Mouse (Mus musculus) stomach, embryonic 16.5 days (tissue): ENCODE measurements around the gene Il5. TPM values are rescaled to one million over a fixed set of nuclear protein-coding genes. Genes with fewer than 3 reads are reported as not detected.

Experiments used
- ATAC-seq: fragments of 200-750 bp; cut with Nextera tagmentation; 2 replicates; pipeline ENCODE4 v1.8.0; 2017; ENCODE audit warnings: moderate number of reproducible peaks, moderate TSS enrichment; ENCODE audit not compliant: insufficient read depth, low FRiP score
- H3K27ac ChIP-seq: fragments of 300-500 bp; sonication (generic); 2 replicates; pipeline ENCODE4 v1.5.1; 2014; ENCODE audit warnings: low read length
- H3K27me3 ChIP-seq: fragments of 300-500 bp; sonication (generic); 2 replicates; pipeline ENCODE4 v1.6.1; 2014; ENCODE audit warnings: low read length, control low read depth, mixed read lengths; ENCODE audit not compliant: control insufficient read depth, insufficient read depth
- H3K36me3 ChIP-seq: fragments of 300-500 bp; sonication (generic); 2 replicates; pipeline ENCODE4 v1.6.1; 2014; ENCODE audit warnings: low read length; ENCODE audit not compliant: control insufficient read depth, insufficient read depth
- H3K4me1 ChIP-seq: fragments of 300-500 bp; sonication (generic); 2 replicates; pipeline ENCODE4 v1.6.1; 2014; ENCODE audit warnings: low read length, control low read depth, mixed read lengths; ENCODE audit not compliant: control insufficient read depth, insufficient read depth
- H3K4me2 ChIP-seq: fragments of 300-500 bp; sonication (generic); 2 replicates; pipeline ENCODE4 v1.6.1; 2014; ENCODE audit warnings: low read depth, low read length, mixed read lengths
- H3K4me3 ChIP-seq: fragments of 300-500 bp; sonication (generic); replicated peaks from 2 replicates; pipeline ENCODE4 v1.5.1; 2014; ENCODE audit warnings: mild to moderate bottlenecking, low read length
- H3K9ac ChIP-seq: fragments of 300-500 bp; sonication (generic); 2 replicates; pipeline ENCODE4 v1.6.1; 2014; ENCODE audit warnings: low read length
- H3K9me3 ChIP-seq: fragments of 300-500 bp; sonication (generic); replicated peaks from 2 replicates; pipeline ENCODE4 v1.6.1; 2016; ENCODE audit warnings: low read length, control low read depth; ENCODE audit not compliant: control insufficient read depth
- WGBS: fragments of 180-500 bp; shearing (Covaris S2); extraction: QIAGEN DNeasy Blood & Tissue Kit; methylation state at CpG from one replicate; pipeline ENCODE4 v1.1.7; 2014; 5-methylcytosine and 5-hydroxymethylcytosine counted together
- polyA plus RNA-seq: library from polyadenylated mRNA; unstranded; fragments of >200 nt; fragmentation: Nextera tagmentation; extraction: Ambion mirVana; gene quantifications from 2 replicates; pipeline ENCODE4 v1.2.1, GENCODE M21; 2015

The Il5 gene
- polyA plus RNA-seq, 1 experiment from 2014 or later = not detected

GRCm38 (mm10) chr11:53762827-53763495 is 42.4 kb downstream of the Il5 start:
- 2% methylated on average over 23 of the region's 23 CpGs for WGBS

DNA sequence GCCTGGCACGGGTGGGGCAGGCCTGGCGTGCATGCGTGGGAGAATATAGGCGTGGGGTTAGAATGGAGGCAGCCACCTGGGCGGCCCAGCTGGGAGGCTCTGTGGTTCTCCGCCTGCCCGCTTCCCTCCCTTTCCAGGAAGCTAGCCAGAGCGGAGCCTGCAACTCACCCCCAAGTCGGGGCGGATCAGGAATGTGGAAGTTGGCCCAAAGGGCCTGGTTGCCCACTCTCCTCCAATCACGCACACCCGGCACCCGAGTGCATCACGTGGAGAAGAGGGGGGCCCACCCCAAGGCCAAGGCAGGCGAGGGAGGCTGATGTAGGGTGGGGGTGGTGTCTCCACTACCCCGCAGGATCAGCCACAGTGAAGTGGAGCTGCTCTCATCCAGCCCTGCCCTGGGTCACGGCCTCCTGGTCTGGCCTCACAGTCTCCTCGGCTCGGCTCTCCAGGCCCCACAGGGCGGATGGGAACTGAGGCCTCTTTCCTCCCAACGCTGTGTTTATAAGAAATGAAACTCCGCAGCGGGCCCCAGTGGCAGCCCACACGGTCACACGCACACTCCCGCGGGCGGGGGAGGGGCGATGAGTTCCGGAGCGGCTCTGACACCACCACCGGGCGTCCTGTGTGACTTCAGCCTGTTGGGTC is 43.0 kb downstream of the Il5 start:
- Histone ChIP-seq H3K9me3 (no peaks in the 10 kb centered on the region), H3K4me1 (peaks cover 48% of the 10 kb centered on the region), H3K36me3 (no peaks in the 10 kb centered on the region), H3K4me3 (peak overlapping the region; percentile 32), H3K27ac (peak overlapping the region; percentile 93), H3K27me3 (no peaks in the 10 kb centered on the region), H3K4me2 (peak overlapping the region; percentile 69), H3K9ac (peak overlapping the region; percentile 62)
- ATAC-seq = peak; percentile 76
- 1% methylated on average over 32 of the region's 33 CpGs for WGBS

More at GRCm38 (mm10) chr11:53762827-53763495, 42.4 kb downstream of the Il5 start:
- Histone ChIP-seq H3K9me3 (no peaks in the 10 kb centered on the region), H3K9ac (peak overlapping the region; percentile 62), H3K4me1 (peaks cover 51% of the 10 kb centered on the region), H3K36me3 (no peaks in the 10 kb centered on the region), H3K27ac (peak overlapping the region; percentile 93), H3K27me3 (no peaks in the 10 kb centered on the region), H3K4me2 (peak overlapping the region; percentile 69), H3K4me3 (peak overlapping the region; percentile 32)
- peak; percentile 26 for ATAC-seq

- Histone ChIP-seq H3K4me3 (no peak overlapping the region), H3K9ac (0 out of 2 replicates have a peak overlapping the region, but pooled peaks have one; percentile 62), H3K36me3 (no peaks in the 10 kb centered on the region), H3K27me3 (no peaks in the 10 kb centered on the region), H3K27ac (peak overlapping the region; percentile 93), H3K4me1 (peaks cover 44% of the 10 kb centered on the region), H3K9me3 (no peaks in the 10 kb centered on the region), H3K4me2 (no peak overlapping the region)
- 62% methylated on average over 5 of the region's 5 CpGs for WGBS
- ATAC-seq = no peak
These were observed 44.0 kb downstream of the Il5 start for GRCm38 (mm10) chr11:53764581-53764980.

DNA sequence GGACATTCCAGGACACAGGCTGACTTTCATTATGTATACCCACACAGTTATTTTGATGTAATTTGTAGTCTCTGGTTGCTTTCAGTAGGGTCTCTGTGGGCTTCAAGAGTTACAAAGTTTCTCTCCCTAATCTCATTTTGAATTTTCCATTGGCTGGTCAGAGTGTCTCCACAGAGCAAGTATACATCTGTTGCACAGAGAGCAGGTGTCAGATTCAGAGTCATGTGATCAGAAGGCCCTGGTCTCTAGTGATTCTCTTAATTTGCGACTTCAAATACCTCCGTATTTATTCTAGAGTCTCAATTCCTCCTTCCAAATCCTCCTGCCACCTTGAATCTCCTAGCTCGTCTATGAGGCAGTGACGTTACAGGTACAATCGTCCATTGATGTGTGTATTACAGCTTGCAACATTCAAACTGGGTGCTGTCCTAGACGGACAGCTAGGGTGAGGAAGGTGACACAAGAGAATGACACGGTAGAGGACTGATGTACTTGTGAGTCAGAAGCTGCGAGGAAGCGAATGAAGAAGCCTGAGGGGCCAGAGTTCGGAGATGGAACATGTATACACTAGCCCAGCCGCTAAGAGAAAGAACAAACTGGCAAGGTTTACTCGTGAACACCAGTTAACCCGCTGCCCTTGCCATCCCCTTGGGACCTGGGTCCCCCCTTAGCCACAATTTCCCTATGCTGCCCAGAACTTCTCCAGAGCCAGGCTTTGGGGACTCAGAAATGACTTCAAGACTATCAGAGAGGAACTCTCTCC is 48.0 kb downstream of the Il5 start:
- Histone ChIP-seq H3K9ac (no peak overlapping the region), H3K4me3 (no peak overlapping the region), H3K36me3 (no peaks in the 10 kb centered on the region), H3K27ac (no peak overlapping the region), H3K9me3 (no peaks in the 10 kb centered on the region), H3K4me1 (peaks cover 21% of the 10 kb centered on the region), H3K4me2 (no peak overlapping the region), H3K27me3 (no peaks in the 10 kb centered on the region)
- WGBS = 76% methylated on average over 13 of the region's 13 CpGs
- no peak for ATAC-seq

DNA sequence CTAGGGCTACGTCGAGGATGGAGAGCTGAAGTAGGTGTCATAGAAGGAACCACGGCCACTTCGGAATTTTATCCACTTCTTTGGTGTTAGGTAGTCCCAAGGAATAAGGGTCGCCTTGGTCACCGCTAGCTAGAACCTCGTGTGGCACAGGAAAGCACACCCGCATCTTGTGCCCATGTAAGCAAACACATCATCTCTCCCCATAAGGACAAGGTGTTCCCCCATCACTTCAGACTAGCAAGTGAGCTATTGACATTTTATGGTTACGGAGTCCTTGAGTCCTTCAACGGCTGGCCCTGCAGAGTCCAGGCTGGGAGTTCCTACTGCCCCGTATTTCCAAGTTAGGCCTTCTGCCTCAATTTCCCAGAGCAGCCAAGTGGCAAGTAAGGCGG is 48.6 kb downstream of the Il5 start:
- Histone ChIP-seq H3K4me2 (peak overlapping the region; percentile 78), H3K4me3 (peak overlapping the region; percentile 87), H3K4me1 (peaks cover 17% of the 10 kb centered on the region), H3K27ac (peak overlapping the region; percentile 2; the same call in 1 of the 2 replicates), H3K9me3 (no peaks in the 10 kb centered on the region), H3K36me3 (no peaks in the 10 kb centered on the region), H3K27me3 (no peaks in the 10 kb centered on the region), H3K9ac (peak overlapping the region; percentile 86)
- no peak for ATAC-seq
- WGBS = 55% methylated on average over 12 of the region's 12 CpGs

- H3K36me3 ChIP-seq = no peaks in the 10 kb centered on the region
- WGBS = under 1% methylated on average over 40 of the region's 40 CpGs
- no peaks in the 10 kb centered on the region for H3K9me3 ChIP-seq
- H3K27ac ChIP-seq = peak within 1 kb of the TSS; percentile 88
- H3K27me3 ChIP-seq = no peaks in the 10 kb centered on the region
- H3K4me3 ChIP-seq = peak within 1 kb of the TSS; percentile 87
- peaks cover 16% of the 10 kb centered on the region for H3K4me1 ChIP-seq
- H3K9ac ChIP-seq = peak within 1 kb of the TSS; percentile 86
- ATAC-seq = peak; percentile 94
- H3K4me2 ChIP-seq = peak within 1 kb of the TSS; percentile 78
These were observed 49.1 kb downstream of the Il5 start, which contains the start of gene Irf1 for GRCm38 (mm10) chr11:53769760-53770124. Gene Irf1 (plus strand): TSS chr11:53770014.

- Histone ChIP-seq H3K4me3 (peak overlapping the region; percentile 87), H3K27me3 (no peaks in the 10 kb centered on the region), H3K36me3 (no peaks in the 10 kb centered on the region), H3K9me3 (no peaks in the 10 kb centered on the region), H3K27ac (peak overlapping the region; percentile 88), H3K4me2 (peak overlapping the region; percentile 78), H3K4me1 (peaks cover 16% of the 10 kb centered on the region), H3K9ac (peak overlapping the region; percentile 86)
- ATAC-seq = peak; percentile 86
- under 1% methylated on average over 75 of the region's 75 CpGs for WGBS
These were observed 49.7 kb downstream of the Il5 start for GRCm38 (mm10) chr11:53770125-53770791.

GRCm38 (mm10) chr11:53771001-53771744 is 50.6 kb downstream of the Il5 start:
- H3K4me2 ChIP-seq = peak overlapping the region; percentile 78
- no peaks in the 10 kb centered on the region for H3K9me3 ChIP-seq
- H3K27me3 ChIP-seq = no peaks in the 10 kb centered on the region
- 0 out of 2 replicates have a peak, but pooled peaks cover 1% of the 10 kb centered on the region for H3K36me3 ChIP-seq
- ATAC-seq = no peak
- peak overlapping the region; percentile 40; the same call in 1 of the 2 replicates for H3K27ac ChIP-seq
- WGBS = 70% methylated on average over 11 of the region's 11 CpGs
- H3K4me1 ChIP-seq = peaks cover 16% of the 10 kb centered on the region
- peak overlapping the region; percentile 87 for H3K4me3 ChIP-seq
- peak overlapping the region; percentile 86 for H3K9ac ChIP-seq
